Mouse (Mus musculus) thymus, adult 2 months (tissue): ENCODE measurements around the gene Zfp36l3.

Source experiments
- CTCF ChIP-seq: fragments of 200-500 bp; IDR thresholded peaks from 2 replicates; pipeline ENCODE4 v1.5.1; 2012; ENCODE audit warnings: mild to moderate bottlenecking, control low read depth, low read length, moderate library complexity, borderline replicate concordance; ENCODE audit not compliant: control insufficient read depth, poor library complexity, insufficient read depth; ENCODE audit errors: extremely low read depth
- POLR2A ChIP-seq: fragments of 200-500 bp; IDR thresholded peaks from 2 replicates; pipeline ENCODE4 v1.6.1; 2012; ENCODE audit warnings: mild to moderate bottlenecking, low read length, control low read depth, moderate library complexity; ENCODE audit not compliant: control insufficient read depth, poor library complexity, insufficient read depth; ENCODE audit errors: extremely low read depth

- TF ChIP-seq POLR2A: no peak
- no peak for TF ChIP-seq CTCF
These were observed 47.2 kb downstream of the Zfp36l3 start for GRCm38 (mm10) chrX:53728967-53729366.
